Mouse (Mus musculus) hindlimb bud, embryonic 11.5 days (tissue): ENCODE data around the gene Med13l.

Source experiments
- DNase-seq: peaks from one replicate; pipeline ENCODE4 v3.0.0-alpha.2; 2012; ENCODE audit warnings: low read depth, low spot score; ENCODE audit errors: extremely low spot score

The Med13l gene

GRCm38 (mm10) chr5:118725425-118725824 is 164.9 kb downstream of the Med13l start:
- DNase-seq, result no peak

GRCm38 (mm10) chr5:118725886-118726505 is 165.5 kb downstream of the Med13l start:
- DNase-seq, result no peak

- DNase-seq, result no peak
Measured at GRCm38 (mm10) chr5:118727336-118727735, 166.9 kb downstream of the Med13l start.

DNA sequence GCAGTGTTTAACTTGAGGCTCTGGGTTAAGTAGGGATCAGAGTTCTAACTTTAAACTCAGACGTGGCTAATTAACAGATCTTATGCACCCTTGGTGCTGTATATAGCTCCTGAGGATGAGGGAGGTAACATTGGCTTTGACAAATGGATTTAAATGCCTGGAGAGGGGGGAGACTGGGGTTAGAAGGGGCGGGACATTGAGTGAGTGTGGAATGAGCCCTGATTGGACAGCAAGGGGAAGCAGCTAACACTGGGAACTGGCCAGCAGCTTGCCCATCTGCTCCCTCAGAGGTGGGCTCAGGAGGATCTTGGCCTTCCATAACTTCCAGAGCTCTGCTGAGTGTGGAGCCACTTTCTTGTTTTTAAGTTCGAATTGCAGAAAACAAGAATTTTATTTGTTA is 171.7 kb downstream of the Med13l start:
- DNase-seq, result no peak

- no peak for DNase-seq
Measured at GRCm38 (mm10) chr5:118732651-118733050, 172.2 kb downstream of the Med13l start.

DNA sequence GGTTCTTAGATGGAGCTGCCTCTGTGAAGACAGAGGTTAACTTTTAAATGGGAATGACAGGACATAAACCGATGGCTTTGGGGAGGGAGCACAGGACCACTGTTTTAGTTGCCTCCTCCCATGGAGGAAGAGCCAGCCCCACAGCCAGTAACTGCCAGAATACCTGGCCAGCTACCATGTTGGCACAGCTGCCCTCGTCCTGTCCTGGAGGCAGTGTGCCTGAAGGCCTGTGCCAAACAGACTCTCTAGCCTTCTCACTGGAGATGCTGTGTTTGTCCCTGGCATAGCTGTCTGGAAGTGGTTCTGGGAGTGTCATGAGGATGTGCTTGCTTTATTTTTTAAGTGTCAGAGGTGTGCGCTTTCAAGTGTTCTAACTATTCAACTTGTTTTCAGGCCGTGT is 173.1 kb downstream of the Med13l start:
- DNase-seq, result no peak

DNA sequence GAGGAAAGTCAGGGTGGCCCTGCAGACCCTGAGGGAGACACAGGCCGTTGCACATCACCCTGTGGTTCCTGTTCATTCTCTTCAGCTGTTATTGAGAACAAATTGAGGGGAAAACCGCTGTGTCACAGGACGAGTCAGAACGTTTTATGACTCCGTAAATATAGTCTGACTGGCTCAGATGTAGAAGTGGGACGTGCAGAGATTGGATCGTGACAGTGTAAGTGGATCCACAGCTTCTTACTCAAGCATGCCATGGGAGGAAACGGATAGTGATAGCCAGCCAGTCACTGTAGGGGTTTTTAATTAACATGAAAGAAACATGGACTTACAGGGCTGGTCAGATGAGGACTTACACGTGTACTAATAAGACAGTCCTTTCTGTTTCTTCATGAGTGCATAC is 174.0 kb downstream of the Med13l start:
- no peak for DNase-seq

DNA sequence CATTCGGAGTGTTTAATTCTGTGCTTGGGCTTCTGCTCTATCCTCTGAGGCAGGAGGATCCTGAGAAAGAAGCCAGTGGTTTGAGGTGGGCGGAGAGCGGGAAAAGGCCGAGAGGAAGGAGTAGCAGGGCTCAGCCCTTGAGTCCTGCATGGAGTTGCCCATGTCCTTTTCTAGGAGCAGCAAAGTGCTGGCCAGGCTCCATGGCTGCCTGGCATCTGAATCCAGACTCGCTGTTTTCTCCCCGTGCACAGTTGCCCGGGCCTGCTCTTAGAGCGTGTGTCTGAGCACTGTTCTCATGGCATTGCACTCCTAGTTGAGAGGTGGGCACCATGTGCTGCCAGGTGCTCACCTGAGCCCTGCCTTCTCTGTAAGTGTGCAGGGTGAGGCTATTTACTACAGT is 175.3 kb downstream of the Med13l start:
- DNase-seq, result no peak

- DNase-seq, result peak; percentile 37
Measured at GRCm38 (mm10) chr5:118737548-118737947, 177.1 kb downstream of the Med13l start.

DNA sequence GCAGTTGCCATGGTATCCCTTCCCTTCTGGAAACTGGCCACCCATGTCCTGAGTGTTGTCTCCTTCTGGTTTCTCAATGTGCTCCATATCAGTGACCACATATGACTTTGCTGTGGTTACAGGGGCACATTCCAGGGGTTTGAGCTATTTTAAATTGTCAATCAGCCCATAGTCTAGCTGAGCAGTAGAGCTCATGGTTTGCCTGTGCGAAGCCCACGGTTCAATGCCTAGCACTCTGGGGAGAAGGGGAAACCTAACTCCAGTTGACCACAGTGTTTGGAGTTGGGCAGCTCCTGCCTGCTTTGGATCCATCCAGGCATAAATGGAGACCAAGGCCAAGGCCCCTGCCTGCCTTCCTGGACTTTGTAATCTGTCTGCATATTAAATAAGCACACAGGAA is 182.6 kb downstream of the Med13l start:
- DNase-seq, result no peak

DNA sequence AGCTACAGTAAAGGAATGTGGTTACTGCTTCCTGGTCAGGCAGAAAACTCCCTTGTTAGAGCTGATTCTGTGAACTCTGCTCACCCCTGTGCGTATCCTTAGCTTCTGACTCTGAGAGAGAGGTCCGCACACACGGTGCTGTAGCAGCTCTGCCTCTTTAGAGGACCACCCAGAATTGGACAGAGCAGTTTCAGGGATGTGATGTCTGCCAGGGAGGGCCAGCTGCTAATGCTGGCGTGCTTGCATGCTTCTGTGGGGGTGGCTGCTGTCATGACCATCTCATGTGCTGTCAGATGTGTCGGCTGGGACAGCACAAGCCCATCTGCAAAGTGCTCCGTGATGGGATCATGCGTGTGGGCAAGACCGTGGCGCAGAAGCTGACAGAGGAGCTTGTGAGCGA is 186.5 kb downstream of the Med13l start:
- no peak for DNase-seq

DNA sequence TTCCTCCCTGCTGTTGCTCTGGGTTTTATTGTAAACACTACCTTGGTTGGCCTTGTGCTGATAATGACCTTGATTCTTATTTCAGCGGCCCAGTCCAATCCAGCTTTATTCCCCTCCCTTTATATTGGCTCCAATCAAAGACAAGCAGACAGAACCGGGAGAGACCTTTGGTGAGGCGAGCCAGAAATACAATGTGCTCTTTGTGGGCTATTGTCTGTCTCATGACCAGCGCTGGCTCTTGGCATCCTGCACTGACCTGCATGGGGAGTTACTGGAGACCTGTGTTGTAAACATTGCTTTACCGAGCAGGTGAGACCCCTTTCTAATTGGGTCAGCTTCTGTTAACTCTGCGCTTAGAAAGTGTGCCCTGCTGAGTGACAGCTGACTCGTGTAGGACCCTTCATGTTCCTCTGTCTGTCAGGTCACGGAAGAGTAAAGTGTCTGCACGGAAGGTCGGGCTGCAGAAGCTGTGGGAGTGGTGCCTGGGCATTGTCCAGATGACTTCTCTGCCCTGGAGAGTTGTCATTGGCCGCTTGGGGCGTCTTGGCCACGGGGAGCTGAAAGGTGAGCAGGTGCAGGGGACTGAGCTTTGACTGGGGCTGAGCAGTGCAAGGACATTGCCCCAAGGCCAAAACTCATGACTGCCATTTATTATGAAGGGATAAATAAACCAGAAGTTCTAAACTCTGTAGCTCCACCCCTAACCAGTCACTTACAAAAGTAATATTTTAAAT is 191.1 kb downstream of the Med13l start:
- no peak for DNase-seq

DNA sequence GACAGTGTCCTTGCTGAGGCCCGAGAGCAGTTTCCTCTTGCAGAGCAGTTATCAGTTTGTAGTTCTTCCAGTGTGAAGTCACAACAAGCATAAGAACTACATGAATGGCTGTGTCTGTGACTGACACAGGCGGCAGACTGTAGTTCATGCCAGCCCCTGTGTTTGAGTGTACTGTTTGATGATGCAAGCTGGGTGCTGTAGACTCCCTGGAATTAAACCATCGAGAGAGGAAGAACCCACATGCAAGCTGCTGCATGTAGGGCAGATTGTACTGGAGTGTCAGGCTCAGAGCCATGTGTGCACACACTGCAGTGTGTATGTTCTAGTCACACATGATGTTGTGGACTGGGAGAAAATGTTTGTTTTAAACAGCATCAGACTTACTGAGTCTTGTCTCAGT is 192.4 kb downstream of the Med13l start:
- no peak for DNase-seq

- DNase-seq, result no peak
Measured at GRCm38 (mm10) chr5:118753471-118754044, 193.1 kb downstream of the Med13l start.

DNA sequence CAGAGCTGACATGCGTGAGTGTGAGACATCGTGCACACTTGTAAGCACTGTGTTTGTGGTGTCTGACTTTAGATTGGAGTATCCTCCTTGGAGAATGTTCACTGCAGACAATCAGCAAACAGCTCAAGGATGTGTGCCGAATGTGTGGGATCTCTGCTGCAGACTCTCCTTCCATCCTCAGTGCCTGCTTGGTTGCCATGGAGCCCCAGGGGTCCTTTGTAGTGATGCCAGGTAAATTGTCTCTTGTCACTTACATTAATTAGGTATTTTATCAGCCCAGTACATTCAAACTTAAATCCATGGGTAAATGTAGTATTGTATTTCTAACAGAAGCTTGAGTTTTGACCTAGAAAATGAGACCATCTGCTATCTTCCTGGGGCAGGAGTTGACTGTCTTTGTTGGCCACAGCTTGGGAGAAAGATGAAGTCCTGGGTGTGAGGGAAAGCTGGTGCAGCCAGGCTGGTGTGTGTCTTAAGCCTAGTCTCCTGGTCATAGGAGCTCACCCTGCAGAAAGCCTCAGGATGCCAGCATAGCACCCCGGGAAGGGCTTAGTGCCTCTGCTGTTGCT is 193.8 kb downstream of the Med13l start:
- no peak for DNase-seq

DNA sequence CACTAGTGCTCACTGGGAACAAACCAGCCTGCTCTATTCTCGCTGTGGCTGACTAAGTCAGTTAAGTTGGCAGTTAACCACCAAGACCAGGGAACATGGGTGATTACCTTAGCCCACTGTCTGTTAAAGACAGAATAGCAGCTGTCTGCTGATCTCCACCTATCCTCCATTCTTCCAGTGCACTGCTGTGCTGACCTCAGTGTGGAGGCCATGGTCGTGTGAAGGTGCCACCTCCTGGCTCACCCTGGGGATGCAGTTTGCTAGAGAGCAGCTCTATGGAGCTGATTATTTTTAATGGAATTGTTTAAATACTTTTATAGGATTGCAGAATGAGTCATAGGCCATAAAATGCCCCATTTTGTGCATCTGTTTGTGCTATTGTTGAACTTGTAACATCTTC is 195.6 kb downstream of the Med13l start:
- DNase-seq, result no peak

GRCm38 (mm10) chr5:118757396-118758301 is 197.2 kb downstream of the Med13l start:
- no peak for DNase-seq

DNA sequence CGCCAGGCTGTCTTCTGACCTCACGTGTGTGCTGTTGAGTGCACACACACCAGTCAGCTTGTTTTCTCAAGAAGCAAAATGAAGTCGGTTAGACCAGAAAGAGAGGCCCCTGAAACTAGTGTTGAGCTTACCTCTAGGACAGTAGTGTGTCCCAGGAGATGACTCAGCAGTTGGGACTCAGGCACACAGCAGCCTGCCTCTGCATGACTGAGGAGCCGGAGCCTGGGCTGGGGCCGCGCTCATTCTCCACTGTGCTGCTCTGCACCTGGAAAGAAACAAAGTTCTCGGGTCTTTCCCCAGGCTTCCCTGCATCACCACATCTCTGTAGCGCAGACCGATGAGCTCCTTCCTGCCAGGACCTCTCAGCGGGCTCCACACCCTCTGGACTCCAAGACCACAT is 200.5 kb downstream of the Med13l start:
- DNase-seq, result no peak

- no peak for DNase-seq
Measured at GRCm38 (mm10) chr5:118762499-118763185, 202.2 kb downstream of the Med13l start.

- DNase-seq, result no peak
Measured at GRCm38 (mm10) chr5:118763353-118763752, 202.9 kb downstream of the Med13l start.

DNA sequence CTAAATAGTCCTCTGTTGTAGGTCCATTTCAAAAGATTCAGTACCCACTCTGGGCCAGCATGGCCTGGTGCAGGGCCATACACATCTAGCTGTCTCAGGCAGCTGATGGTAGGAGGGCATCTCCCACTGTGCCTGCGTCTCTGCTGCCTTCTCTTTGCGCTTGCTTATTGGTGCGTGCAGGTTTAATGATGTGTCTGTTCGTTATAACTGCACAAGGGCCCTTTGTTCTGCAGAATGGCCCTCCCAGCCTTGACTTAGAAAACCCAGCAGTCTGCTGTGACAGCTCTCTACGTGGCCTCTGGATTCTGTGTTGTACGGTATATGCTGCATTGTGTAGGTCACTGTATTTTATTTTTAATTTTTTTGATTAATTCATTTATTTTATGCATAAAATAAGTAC is 208.7 kb downstream of the Med13l start:
- no peak for DNase-seq
